Mouse (Mus musculus) 3T3-L1 (cell line): ENCODE data around the gene Nle1.
"Not testable (repeated sequence)": the region's sequence is repeated elsewhere in the genome, so short reads cannot be mapped to it uniquely, and the experiment has no call there.

Source experiments
- DNase-seq: peaks from one replicate; pipeline ENCODE4 v3.0.0-alpha.2; 2015; ENCODE audit warnings: low read depth, low spot score

The Nle1 gene

DNA sequence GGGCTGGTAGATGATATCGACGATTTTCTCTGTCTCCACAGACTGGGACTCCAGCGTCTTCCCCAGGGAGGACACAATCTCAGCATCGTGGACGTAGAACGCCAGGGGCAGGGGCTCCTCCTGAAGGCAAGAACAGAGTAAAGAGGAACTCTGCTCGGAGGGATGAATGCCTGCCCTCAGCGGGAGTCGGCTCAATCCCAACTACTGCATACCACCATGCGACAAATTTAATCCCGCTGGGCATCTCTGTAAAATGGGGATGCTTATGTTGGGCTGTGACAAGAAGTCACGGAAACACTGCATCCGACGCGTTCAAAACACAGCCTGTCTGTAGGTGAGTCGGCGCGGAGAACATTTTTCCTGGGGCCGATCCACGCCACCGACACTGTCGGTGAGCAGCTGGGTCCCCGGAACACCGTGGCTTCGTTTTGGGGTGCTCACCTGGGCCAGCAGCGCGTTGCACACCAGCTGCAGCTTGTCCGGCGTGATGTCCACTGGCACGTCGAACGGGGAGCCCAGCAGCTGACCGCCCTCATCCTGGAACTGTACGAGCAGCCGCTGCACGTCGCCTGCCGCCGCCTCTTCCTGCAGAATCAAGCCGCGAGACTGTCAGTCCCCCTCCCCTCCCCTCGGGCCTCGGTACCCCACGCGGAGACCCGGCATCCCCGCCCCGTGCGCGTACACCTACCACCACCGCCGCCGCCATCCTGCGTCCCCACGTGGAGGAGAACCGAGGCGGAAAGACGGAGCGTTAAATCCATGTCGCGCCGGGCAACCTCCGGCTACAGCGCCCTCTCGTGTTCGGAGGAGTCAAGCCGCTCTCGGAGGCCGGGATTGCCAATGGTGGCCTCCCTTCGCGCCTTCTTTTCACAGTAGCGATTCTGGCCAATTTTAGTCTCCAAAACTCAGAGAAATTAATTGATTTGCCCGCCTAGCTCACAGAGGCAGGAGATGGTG, at the start of gene Nle1:
Gene Nle1 (minus strand): TSS at position 761 of the 957 bp plus-strand sequence.
- DNase-seq = peak; percentile 84

GRCm38 (mm10) chr11:82956925-82957324, 48.7 kb upstream of the Nle1 start:
- no peak for DNase-seq

GRCm38 (mm10) chr11:82954631-82955030, 46.4 kb upstream of the Nle1 start:
- no peak for DNase-seq

GRCm38 (mm10) chr11:82952612-82953542, 44.7 kb upstream of the Nle1 start:
- DNase-seq = no peak

- DNase-seq = no peak
Observed at GRCm38 (mm10) chr11:82951865-82952611, 43.8 kb upstream of the Nle1 start.

DNA sequence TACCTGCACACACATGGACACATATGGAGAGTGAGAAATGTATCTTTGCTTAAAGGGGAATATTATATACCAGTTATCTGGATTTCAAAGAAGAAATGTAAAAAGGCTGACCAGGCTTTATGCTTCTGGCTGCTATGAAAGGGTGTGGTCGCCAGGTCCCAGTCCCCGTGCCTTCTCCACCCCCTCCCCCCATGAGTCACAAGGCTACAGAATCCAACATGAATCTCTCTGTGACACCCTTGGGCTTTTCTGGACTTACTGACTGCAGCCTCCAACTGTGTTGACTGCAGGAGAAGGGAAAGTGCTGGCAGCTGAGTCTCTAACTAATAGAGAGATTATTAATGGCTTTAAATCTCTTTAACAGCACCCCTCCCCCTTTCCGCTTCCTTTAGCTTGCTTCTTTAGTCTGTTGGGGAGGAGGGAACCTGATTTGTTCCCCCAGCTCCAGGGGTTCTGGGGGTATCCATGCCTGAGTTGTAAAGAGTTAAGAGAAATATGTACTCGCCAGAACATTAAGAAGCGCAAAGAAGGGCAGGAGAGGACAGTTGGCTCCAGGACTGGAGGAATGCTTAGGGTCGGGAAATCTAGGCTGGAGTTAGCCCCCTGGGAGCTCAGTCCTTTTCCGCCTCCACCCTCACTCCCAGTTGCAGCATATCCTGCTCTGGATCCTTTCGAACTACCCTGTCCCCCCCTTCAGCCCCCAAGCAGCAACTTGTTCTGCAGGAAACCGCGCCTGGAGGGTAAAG, 42.7 kb upstream of the Nle1 start, which contains the start of gene Slfn5:
Gene Slfn5 (plus strand): TSS at position 614 of the 746 bp plus-strand sequence.
- no peak for DNase-seq

- DNase-seq = no peak
Observed at GRCm38 (mm10) chr11:82949036-82949435, 40.8 kb upstream of the Nle1 start.

DNA sequence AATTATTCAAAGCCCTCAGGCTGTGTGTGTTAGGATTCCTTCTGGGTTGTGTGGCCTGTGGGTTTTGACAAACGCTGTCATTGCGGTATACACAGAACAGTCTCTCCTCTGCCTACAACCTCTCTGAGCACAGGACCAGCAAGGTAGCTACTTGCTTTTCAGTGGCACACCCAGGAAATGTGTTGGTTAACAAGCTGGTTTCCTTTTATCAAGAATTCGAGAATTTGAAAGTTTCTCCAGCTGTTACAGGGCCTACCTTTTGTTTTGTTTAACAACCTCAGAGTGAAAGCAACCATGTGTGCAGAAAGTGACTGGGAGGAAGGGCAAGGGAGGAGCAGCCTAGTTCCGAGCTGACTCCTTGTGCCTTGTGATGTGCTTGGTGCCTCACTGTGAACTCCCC, 39.2 kb upstream of the Nle1 start:
- DNase-seq = peak; percentile 12

DNA sequence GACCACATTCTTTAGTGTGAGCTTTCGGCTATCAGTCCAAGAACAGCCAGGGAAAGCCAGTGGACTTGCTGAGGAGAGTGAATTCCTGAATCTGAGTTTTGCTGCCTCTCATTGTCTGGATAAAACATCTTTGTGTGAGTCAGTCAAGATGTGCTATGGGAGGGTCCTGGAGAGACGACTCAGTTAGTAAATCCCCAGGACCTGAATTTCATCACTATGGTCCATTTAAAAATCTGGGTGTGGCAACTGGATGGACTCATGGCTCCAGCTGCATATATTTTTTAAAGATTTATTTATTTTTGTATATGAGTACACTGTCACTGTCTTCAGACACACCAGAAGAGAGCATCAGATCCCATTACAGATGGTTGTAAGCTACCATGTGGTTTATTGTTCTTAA, 37.4 kb upstream of the Nle1 start:
- DNase-seq = peak; percentile 73

DNA sequence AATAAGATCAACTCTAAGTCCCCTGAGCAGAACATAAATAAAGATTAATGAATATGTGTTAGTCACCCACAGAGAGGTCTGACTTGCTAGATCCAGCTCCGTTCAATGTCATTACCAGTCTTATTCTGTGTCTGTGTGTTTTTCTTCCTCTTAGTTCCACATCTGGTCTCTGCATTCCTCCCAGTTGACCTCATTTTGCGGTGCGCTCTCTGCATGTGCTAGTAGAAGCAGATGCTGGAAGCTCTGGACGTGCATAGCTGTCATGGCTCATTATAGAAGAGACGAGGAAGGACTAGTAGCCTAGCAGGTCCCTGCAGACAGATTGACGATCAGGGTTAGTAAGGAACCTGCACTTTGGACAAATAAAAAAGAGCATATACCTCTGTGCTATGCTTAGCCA, 35.1 kb upstream of the Nle1 start:
- DNase-seq = peak; percentile 86

DNA sequence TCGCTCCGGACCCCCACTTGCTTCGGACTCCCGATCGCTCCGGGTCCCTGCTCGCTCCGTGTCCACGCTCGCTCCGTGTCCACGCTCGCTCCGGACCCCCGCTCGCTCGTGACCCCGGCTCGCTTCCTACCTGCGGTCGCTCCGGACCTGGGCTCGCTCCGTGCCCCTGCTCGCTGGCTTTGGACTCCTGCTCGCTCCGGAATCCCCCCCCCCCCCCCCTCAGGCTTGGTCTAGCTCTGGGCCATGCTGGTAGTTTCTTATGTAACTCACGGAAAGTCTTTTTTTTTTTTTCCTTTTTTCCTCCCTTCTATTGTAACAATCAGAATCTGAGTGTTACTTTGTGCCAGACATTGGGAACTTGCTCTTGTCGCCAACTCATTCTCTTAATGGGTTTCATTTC, 25.0 kb upstream of the Nle1 start:
- DNase-seq = no peak

DNA sequence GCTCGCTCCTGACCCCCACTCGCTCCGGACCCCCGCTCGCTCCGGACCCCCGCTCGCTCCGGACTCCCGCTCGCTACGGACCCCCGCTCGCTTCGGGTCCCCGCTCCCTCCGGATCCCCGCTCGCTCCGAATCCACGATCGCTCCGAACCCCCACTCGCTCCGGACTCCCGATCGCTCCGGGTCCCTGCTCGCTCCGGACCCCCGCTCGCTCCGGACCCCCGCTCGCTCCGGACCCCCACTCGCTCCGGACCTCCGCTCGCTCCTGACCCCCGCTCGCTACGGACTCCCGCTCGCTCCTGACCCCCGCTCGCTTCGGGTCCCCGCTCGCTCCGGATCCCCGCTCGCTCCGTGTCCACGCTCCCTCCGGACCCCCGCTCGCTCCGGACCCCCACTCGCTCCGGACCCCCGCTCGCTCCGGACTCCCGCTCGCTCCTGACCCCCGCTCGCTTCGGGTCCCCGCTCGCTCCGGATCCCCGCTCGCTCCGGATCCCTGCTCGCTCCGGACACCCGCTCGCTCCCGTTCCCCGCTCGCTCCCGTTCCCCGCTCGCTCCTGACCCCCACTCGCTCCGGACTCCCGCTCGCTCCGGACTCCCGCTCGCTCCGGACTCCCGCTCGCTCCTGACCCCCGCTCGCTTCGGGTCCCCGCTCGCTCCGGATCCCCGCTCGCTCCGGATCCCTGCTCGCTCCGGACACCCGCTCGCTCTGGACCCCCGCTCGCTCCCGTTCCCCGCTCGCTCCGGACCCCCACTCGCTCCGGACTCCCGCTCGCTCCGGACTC, 23.6 kb upstream of the Nle1 start:
- DNase-seq = not testable (repeated sequence)

DNA sequence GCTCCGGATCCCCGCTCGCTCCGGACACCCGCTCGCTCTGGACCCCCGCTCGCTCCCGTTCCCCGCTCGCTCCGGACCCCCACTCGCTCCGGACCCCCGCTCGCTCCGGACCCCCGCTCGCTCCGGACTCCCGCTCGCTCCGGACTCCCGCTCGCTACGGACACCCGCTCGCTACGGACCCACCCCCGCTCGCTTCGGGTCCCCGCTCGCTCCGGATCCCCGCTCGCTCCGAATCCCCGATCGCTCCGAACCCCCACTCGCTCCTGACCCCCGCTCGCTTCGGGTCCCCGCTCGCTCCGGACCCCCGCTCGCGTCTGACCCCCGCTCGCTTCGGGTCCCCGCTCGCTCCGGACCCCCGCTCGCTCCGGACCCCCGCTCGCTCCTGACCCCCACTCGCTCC, 22.9 kb upstream of the Nle1 start:
- not testable (repeated sequence) for DNase-seq

DNA sequence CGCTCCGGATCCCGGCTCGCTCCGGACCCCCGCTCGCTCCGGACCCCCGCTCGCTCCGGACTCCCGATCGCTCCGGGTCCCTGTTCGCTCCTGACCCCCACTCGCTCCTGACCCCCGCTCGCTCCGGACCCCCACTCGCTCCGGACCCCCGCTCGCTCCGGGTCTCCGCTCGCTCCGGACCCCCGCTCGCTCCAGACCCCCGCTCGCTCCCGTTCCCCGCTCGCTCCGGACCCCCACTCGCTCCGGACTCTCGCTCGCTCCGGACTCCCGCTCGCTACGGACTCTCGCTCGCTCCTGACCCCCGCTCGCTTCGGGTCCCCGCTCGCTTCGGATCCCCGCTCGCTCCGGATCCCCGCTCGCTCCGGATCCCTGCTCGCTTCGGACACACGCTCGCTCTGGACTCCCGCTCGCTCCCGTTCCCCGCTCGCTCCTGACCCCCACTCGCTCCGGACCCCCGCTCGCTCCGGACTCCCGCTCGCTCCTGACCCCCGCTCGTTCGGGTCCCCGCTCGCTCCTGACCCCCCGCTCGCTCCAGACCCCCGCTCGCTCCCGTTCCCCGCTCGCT, 22.3 kb upstream of the Nle1 start:
- not testable (repeated sequence) for DNase-seq

DNA sequence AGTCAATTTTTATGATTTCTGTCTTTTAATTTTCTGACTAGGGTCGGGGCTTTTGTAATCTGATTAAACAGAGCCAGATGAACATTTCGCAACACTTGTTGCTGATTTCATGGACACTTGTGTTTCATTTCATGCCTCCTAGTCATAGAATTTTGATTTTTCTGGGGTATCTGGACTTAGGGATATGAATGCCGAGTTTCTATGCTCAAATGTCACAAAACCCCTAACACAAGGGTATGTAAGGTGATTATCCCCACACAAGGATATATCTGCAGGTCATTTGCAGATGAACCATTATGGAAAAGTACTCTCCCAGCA, 21.4 kb upstream of the Nle1 start:
- DNase-seq = peak; percentile 15

DNA sequence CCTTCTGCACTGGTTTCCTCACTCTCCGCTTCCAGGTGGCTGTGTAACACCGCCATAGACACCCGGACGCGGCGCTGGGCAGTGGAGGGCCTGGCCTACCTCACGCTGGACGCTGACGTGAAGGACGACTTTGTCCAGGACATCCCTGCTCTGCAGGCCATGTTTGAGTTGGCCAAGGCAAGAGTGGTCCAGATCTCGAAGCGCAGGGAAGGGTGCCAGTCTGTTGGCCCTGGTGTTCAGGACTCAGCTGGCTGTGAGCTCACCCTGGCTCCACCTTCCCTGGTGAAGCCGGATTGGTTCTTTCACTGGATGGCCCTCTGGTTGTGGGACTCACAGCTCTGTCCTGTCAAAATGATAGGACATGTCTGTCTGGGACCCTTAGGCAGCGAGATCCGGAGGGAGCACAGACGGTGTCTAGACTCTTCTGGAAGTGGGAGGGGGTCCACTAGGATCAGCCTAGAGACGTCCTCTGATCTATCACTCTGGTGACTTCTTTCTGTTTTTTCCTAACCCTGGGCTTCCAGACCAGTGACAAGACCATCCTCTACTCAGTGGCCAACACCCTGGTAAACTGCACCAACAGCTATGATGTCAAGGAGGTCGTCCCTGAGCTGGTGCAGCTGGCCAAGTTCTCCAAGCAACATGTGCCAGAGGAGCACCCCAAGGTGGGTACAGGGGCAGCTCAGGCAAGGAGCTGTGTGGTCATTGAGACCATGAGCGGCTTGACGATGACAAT, 20.9 kb upstream of the Nle1 start:
- no peak for DNase-seq

DNA sequence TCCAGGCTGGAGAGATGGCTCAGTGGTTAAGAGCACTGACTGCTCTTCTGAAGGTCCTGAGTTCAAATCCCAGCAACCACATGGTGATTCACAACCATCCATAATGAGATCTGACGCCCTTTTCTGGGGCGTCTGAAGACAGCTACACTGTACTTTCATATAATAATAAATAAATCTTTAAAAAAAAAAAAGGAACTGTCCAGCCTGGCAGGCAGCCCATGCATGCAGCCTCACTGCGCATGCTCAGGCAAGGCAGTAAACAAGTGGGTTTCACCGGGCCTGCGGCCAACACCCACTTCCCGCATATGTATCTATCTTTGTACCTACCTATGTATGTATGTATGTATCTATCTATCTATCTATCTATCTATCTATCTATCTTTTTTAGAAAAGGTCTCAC, 15.7 kb upstream of the Nle1 start:
- not testable (repeated sequence) for DNase-seq

- DNase-seq = no peak
Observed at GRCm38 (mm10) chr11:82921691-82922090, 13.5 kb upstream of the Nle1 start.

DNA sequence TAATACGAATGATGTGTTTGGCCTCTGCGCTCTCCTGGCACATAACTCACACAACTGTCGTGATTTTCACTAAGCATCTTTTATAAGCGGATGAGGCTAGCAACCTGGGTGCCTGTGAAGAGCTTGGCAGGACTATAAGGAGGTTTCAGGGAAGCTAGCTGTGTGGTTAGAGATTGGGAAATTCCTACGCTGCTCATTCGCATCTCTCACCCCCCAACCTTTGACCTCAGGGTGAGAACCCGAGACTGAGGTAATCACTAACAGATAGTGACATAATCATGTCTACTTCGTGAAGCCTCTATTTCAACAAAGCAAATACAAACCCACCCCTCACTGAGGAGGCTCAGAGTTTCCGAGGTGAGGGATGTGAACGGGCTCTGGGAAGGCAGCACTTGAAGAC, 12.6 kb upstream of the Nle1 start:
- peak; percentile 12 for DNase-seq
